Mouse (Mus musculus) R1 (cell line): Measurements from ENCODE around the gene Olfr365.

Experiments used
- DNase-seq: peaks from one replicate; pipeline ENCODE4 v3.0.0-alpha.2; 2018; ENCODE audit warnings: low read depth, low spot score

The Olfr365 gene

DNA sequence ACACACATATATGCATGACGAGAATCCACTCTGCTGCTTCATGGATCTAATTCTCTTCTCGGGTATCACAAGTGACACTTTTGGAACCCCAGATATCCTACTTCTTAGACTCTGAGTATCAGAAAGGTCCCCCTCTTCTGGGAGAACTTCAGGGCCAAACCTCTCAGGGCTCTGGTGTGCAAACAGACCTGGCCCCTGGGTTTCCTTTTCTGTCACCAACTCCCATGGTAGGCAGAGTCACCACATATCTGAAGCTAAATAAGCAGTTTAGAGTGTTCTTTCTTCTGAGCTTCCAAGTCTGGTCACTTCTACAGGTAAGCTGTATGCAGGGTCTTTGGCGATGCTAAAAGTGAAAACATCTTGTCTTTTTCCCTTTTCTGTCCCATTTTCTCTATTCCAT lies at the start of gene Olfr365:
TSS of gene Olfr365 (plus strand) at position 301 of the 400 bp plus-strand sequence.
- no peak for DNase-seq

DNA sequence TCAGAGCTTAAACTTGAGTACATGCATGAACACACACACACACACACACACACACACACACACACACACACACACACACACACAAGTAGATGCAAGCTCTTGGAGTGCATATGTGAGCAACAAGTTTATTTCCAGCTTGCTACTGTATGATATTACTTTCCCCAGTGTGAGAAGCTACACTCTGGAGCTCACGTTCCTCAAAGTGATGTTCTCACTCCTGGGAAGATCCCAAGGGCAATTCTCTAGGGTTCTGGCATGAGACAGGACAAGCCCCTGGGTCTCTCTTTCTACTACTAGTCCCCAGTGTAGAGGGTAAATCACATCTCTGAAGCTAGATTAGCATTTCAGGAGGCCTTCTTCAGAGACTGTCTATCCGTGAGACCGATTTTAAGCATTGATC lies 49.0 kb upstream of the Olfr365 start, which contains the start of gene Olfr364-ps1:
TSS of gene Olfr364-ps1 (plus strand) at position 301 of the 400 bp plus-strand sequence.
- no peak for DNase-seq

DNA sequence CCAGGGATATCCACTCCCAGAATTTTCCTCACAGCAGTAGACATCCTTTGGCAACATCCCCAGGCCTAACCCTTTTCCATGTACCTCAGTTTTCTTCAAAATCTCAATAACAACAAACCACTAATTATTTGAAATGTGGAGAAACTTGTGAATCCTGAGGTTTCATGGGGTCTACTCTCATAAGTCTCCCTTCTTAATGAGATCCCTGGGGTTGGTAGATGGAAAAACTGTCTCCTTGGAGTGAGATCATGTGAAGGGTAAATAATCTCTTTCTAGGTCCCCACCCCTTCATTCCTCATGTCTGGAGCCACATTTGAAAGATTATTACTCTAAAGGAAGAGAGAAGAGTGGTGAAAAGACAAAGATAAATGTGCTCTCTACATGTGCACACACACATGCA lies 23.3 kb downstream of the Olfr365 start, which contains the start of gene Olfr366:
TSS of gene Olfr366 (plus strand) at position 301 of the 400 bp plus-strand sequence.
- DNase-seq = no peak
